Mouse (Mus musculus) gastrocnemius, postnatal 10 days (tissue): Measurements from ENCODE around the gene Ankrd60. TPM values are rescaled to one million over a fixed set of nuclear protein-coding genes. Genes with fewer than 3 reads are reported as not detected.
A peak's percentile ranks its signal among the peaks of the same experiment; 100 is the strongest.

Source experiments
- DNase-seq: peaks from one replicate; pipeline ENCODE4 v3.0.0; 2021; ENCODE audit warnings: mixed read lengths
- total RNA-seq, 2 experiments: library from RNA; stranded (reverse); gene quantifications; 2 replicates each; pipeline ENCODE4 v1.2.3; 2021

Gene Ankrd60
- total RNA-seq, 2 experiments from 2014 or later: not detected

GRCm38 (mm10) chr2:173584361-173584760 lies 6.2 kb upstream of the Ankrd60 start:
- peak; percentile 27 for DNase-seq

GRCm38 (mm10) chr2:173583455-173583854 lies 5.3 kb upstream of the Ankrd60 start:
- DNase-seq: peak; percentile 56

GRCm38 (mm10) chr2:173582903-173583302 lies 4.7 kb upstream of the Ankrd60 start:
- DNase-seq: no peak

GRCm38 (mm10) chr2:173581096-173581495 lies 2.9 kb upstream of the Ankrd60 start:
- no peak for DNase-seq

- DNase-seq: no peak
Observed at GRCm38 (mm10) chr2:173578595-173578994, 430 bp upstream of the Ankrd60 start.

GRCm38 (mm10) chr2:173564179-173564578 lies 14.0 kb downstream of the Ankrd60 start:
- no peak for DNase-seq

- no peak for DNase-seq
Observed at GRCm38 (mm10) chr2:173563336-173563735, 14.8 kb downstream of the Ankrd60 start.

- DNase-seq: peak; percentile 77
Observed at GRCm38 (mm10) chr2:173561851-173562442, 16.2 kb downstream of the Ankrd60 start.

GRCm38 (mm10) chr2:173558754-173559396 lies 19.3 kb downstream of the Ankrd60 start:
- no peak for DNase-seq

GRCm38 (mm10) chr2:173553863-173554262 lies 24.3 kb downstream of the Ankrd60 start:
- DNase-seq: no peak

GRCm38 (mm10) chr2:173550681-173551080 lies 27.5 kb downstream of the Ankrd60 start:
- DNase-seq: no peak

- no peak for DNase-seq
Observed at GRCm38 (mm10) chr2:173549236-173549635, 28.9 kb downstream of the Ankrd60 start.

- DNase-seq: peak; percentile 87
Observed at GRCm38 (mm10) chr2:173545992-173546703, 32.0 kb downstream of the Ankrd60 start.

- DNase-seq: no peak
Observed at GRCm38 (mm10) chr2:173542716-173543115, 35.4 kb downstream of the Ankrd60 start.

- no peak for DNase-seq
Observed at GRCm38 (mm10) chr2:173541748-173542147, 36.4 kb downstream of the Ankrd60 start.

GRCm38 (mm10) chr2:173539781-173540180 lies 38.4 kb downstream of the Ankrd60 start:
- DNase-seq: no peak

- no peak for DNase-seq
Observed at GRCm38 (mm10) chr2:173535886-173536285, 42.3 kb downstream of the Ankrd60 start.

- no peak for DNase-seq
Observed at GRCm38 (mm10) chr2:173535390-173535789, 42.8 kb downstream of the Ankrd60 start.

GRCm38 (mm10) chr2:173534581-173534980 lies 43.6 kb downstream of the Ankrd60 start:
- no peak for DNase-seq

- no peak for DNase-seq
Observed at GRCm38 (mm10) chr2:173532711-173533462, 45.3 kb downstream of the Ankrd60 start.

- no peak for DNase-seq
Observed at GRCm38 (mm10) chr2:173528493-173528892, 49.7 kb downstream of the Ankrd60 start.

GRCm38 (mm10) chr2:173522376-173522775 lies 55.8 kb downstream of the Ankrd60 start, which contains the start of gene 1700021F07Rik:
Gene 1700021F07Rik, plus strand, starts transcription at chr2:173522586.
- DNase-seq: no peak
